Mouse (Mus musculus): ENCODE data around the gene Slc15a1.

DNA sequence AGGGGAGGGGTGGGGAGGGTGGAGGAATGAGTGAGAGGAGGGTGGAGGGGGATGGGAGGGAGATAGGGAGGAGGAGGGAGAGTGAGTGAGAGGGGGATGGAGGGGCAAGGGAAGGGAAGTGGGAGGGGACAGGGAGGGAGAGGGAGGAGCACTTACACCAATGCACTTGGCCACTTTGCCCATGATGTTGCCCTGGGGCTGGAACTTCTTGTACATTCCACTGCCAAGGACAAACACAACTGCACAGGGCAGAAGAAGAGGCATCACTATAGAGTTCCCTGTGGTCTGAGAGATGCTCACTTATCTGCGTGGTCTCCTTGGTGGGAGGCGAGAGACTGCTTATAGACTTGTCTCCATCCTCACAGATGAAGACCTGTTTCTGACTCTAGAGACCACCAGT lies 23.5 kb downstream of the Slc15a1 start:
- TF ChIP-seq EP300 (IDR thresholded peaks at IDR 0.05; ENCODE audit: low read depth): no peak
- no peak for TF ChIP-seq CTCF (IDR thresholded peaks at IDR 0.05; ENCODE audit: low read depth)
